Mouse (Mus musculus) hindbrain, embryonic 13.5 days (tissue): Measurements from ENCODE around the gene Erich6. TPM values are rescaled to one million over a fixed set of nuclear protein-coding genes. Genes with fewer than 3 reads are reported as not detected.

ENCODE experiments used
- ATAC-seq: fragments of 200-750 bp; cut with Nextera tagmentation; 2 replicates; pipeline ENCODE4 v1.8.0; 2017; ENCODE audit warnings: moderate TSS enrichment; ENCODE audit not compliant: low FRiP score
- H3K27ac ChIP-seq: fragments of 300-500 bp; sonication (generic); 2 replicates; pipeline ENCODE4 v1.5.1; 2015; ENCODE audit warnings: inconsistent platforms, mild to moderate bottlenecking, moderate library complexity
- H3K27me3 ChIP-seq: fragments of 300-500 bp; sonication (generic); 2 replicates; pipeline ENCODE4 v1.6.1; 2015; ENCODE audit warnings: mild to moderate bottlenecking, inconsistent platforms
- H3K36me3 ChIP-seq: fragments of 300-500 bp; sonication (generic); 2 replicates; pipeline ENCODE4 v1.6.1; 2015; ENCODE audit warnings: mild to moderate bottlenecking, inconsistent platforms
- H3K4me1 ChIP-seq: fragments of 300-500 bp; sonication (generic); replicated peaks from 2 replicates; pipeline ENCODE4 v1.6.1; 2015; ENCODE audit warnings: inconsistent platforms
- H3K4me2 ChIP-seq: fragments of 300-500 bp; sonication (generic); 2 replicates; pipeline ENCODE4 v1.6.1; 2015; ENCODE audit warnings: inconsistent platforms, mild to moderate bottlenecking, moderate library complexity
- H3K4me3 ChIP-seq: fragments of 300-500 bp; sonication (generic); 2 replicates; pipeline ENCODE4 v1.5.1; 2015; ENCODE audit warnings: mild to moderate bottlenecking, inconsistent platforms
- H3K9ac ChIP-seq: fragments of 300-500 bp; sonication (generic); 2 replicates; pipeline ENCODE4 v1.6.1; 2015; ENCODE audit warnings: mild to moderate bottlenecking, inconsistent platforms
- H3K9me3 ChIP-seq: fragments of 300-500 bp; sonication (generic); 2 replicates; pipeline ENCODE4 v1.6.1; 2016; ENCODE audit warnings: inconsistent platforms
- WGBS: fragments of 180-500 bp; shearing (Covaris S2); methylation state at CpG from one replicate; pipeline ENCODE4 v1.1.7; 2015; 5-methylcytosine and 5-hydroxymethylcytosine counted together
- polyA plus RNA-seq: library from polyadenylated mRNA; unstranded; fragments of >200 nt; fragmentation: Nextera tagmentation; extraction: Ambion mirVana; gene quantifications from 2 replicates; pipeline ENCODE4 v1.2.1, GENCODE M21; 2015

Erich6 gene
- 0.12 and 0.14 TPM in 2 replicates for polyA plus RNA-seq

GRCm38 (mm10) chr3:58636406-58637295 is at the start of gene Erich6:
Gene Erich6, minus strand, starts transcription at chr3:58637207.
- Histone ChIP-seq H3K4me3 (peak within 1 kb of the TSS; percentile 52), H3K27me3 (no peaks in the 10 kb centered on the region), H3K9ac (peak within 1 kb of the TSS; percentile 72), H3K9me3 (no peaks in the 10 kb centered on the region), H3K4me2 (peak within 1 kb of the TSS; percentile 93), H3K27ac (peak within 1 kb of the TSS; percentile 50), H3K4me1 (peaks cover 13% of the 10 kb centered on the region), H3K36me3 (no peaks in the 10 kb centered on the region)
- peak; percentile 87 for ATAC-seq
- under 1% methylated on average over 34 of the region's 34 CpGs for WGBS

GRCm38 (mm10) chr3:58686206-58686921 is 49.4 kb upstream of the Erich6 start:
- Histone ChIP-seq H3K9me3 (no peaks in the 10 kb centered on the region), H3K4me3 (no peak overlapping the region), H3K27ac (no peak overlapping the region), H3K36me3 (no peaks in the 10 kb centered on the region), H3K4me1 (peaks cover 19% of the 10 kb centered on the region), H3K9ac (no peak overlapping the region), H3K4me2 (no peak overlapping the region), H3K27me3 (no peaks in the 10 kb centered on the region)
- no peak for ATAC-seq
- 88% methylated on average over 7 of the region's 7 CpGs for WGBS

GRCm38 (mm10) chr3:58685396-58685795 is 48.4 kb upstream of the Erich6 start:
- H3K4me2 ChIP-seq = no peak overlapping the region
- H3K4me1 ChIP-seq = peaks cover 24% of the 10 kb centered on the region
- H3K9me3 ChIP-seq = no peaks in the 10 kb centered on the region
- H3K36me3 ChIP-seq = no peaks in the 10 kb centered on the region
- H3K9ac ChIP-seq = no peak overlapping the region
- ATAC-seq = no peak
- H3K4me3 ChIP-seq = no peak overlapping the region
- H3K27me3 ChIP-seq = no peaks in the 10 kb centered on the region
- H3K27ac ChIP-seq = no peak overlapping the region
- 93% methylated on average over 3 of the region's 3 CpGs for WGBS

- H3K9me3 ChIP-seq = no peaks in the 10 kb centered on the region
- WGBS = 86% methylated on average over 7 of the region's 7 CpGs
- no peak overlapping the region for H3K9ac ChIP-seq
- H3K4me2 ChIP-seq = no peak overlapping the region
- no peaks in the 10 kb centered on the region for H3K27me3 ChIP-seq
- H3K4me3 ChIP-seq = no peak overlapping the region
- no peak for ATAC-seq
- no peak overlapping the region for H3K27ac ChIP-seq
- no peaks in the 10 kb centered on the region for H3K36me3 ChIP-seq
- peaks cover 25% of the 10 kb centered on the region for H3K4me1 ChIP-seq
Measured at GRCm38 (mm10) chr3:58683346-58683745, 46.3 kb upstream of the Erich6 start.

GRCm38 (mm10) chr3:58682336-58682735 is 45.3 kb upstream of the Erich6 start:
- H3K4me3 ChIP-seq = no peak overlapping the region
- WGBS = 84% methylated on average over 4 of the region's 4 CpGs
- H3K36me3 ChIP-seq = no peaks in the 10 kb centered on the region
- H3K9me3 ChIP-seq = no peaks in the 10 kb centered on the region
- ATAC-seq = no peak
- peaks cover 30% of the 10 kb centered on the region for H3K4me1 ChIP-seq
- no peak overlapping the region for H3K4me2 ChIP-seq
- H3K9ac ChIP-seq = no peak overlapping the region
- no peak overlapping the region for H3K27ac ChIP-seq
- H3K27me3 ChIP-seq = no peaks in the 10 kb centered on the region

- Histone ChIP-seq H3K27me3 (no peaks in the 10 kb centered on the region), H3K4me3 (no peak overlapping the region), H3K9ac (no peak overlapping the region), H3K27ac (no peak overlapping the region), H3K9me3 (no peaks in the 10 kb centered on the region), H3K4me2 (no peak overlapping the region), H3K36me3 (no peaks in the 10 kb centered on the region), H3K4me1 (peaks cover 35% of the 10 kb centered on the region)
- 53% methylated on average over 2 of the region's 2 CpGs for WGBS
- no peak for ATAC-seq
Measured at GRCm38 (mm10) chr3:58681831-58682230, 44.8 kb upstream of the Erich6 start.

- Histone ChIP-seq H3K36me3 (peaks cover 1% of the 10 kb centered on the region), H3K4me1 (peaks cover 37% of the 10 kb centered on the region), H3K4me2 (no peak overlapping the region), H3K27me3 (no peaks in the 10 kb centered on the region), H3K27ac (no peak overlapping the region), H3K4me3 (no peak overlapping the region), H3K9me3 (no peaks in the 10 kb centered on the region), H3K9ac (no peak overlapping the region)
- 90% methylated on average over 7 of the region's 7 CpGs for WGBS
- ATAC-seq = no peak
Measured at GRCm38 (mm10) chr3:58680943-58681637, 44.1 kb upstream of the Erich6 start.

- H3K36me3 ChIP-seq = peaks cover 12% of the 10 kb centered on the region
- no peak overlapping the region for H3K9ac ChIP-seq
- no peaks in the 10 kb centered on the region for H3K27me3 ChIP-seq
- WGBS = 47% methylated on average over 4 of the region's 4 CpGs
- no peaks in the 10 kb centered on the region for H3K9me3 ChIP-seq
- H3K4me2 ChIP-seq = no peak overlapping the region
- H3K27ac ChIP-seq = no peak overlapping the region
- H3K4me3 ChIP-seq = no peak overlapping the region
- no peak for ATAC-seq
- H3K4me1 ChIP-seq = peaks cover 37% of the 10 kb centered on the region
Measured at GRCm38 (mm10) chr3:58679996-58680395, 43.0 kb upstream of the Erich6 start.

- Histone ChIP-seq H3K4me1 (peaks cover 37% of the 10 kb centered on the region), H3K4me3 (no peak overlapping the region), H3K9ac (no peak overlapping the region), H3K36me3 (peaks cover 21% of the 10 kb centered on the region), H3K27ac (peak overlapping the region; percentile 23; the same call in 1 of the 2 replicates), H3K9me3 (no peaks in the 10 kb centered on the region), H3K27me3 (no peaks in the 10 kb centered on the region), H3K4me2 (no peak overlapping the region)
- 47% methylated on average over 2 of the region's 2 CpGs for WGBS
- ATAC-seq = no peak
Measured at GRCm38 (mm10) chr3:58678905-58679304, 41.9 kb upstream of the Erich6 start.

- peaks cover 37% of the 10 kb centered on the region for H3K4me1 ChIP-seq
- H3K9me3 ChIP-seq = no peaks in the 10 kb centered on the region
- no peak overlapping the region for H3K27ac ChIP-seq
- no peak overlapping the region for H3K4me2 ChIP-seq
- no peak overlapping the region for H3K9ac ChIP-seq
- peaks cover 21% of the 10 kb centered on the region for H3K36me3 ChIP-seq
- no peaks in the 10 kb centered on the region for H3K27me3 ChIP-seq
- WGBS = 73% methylated on average over 8 of the region's 8 CpGs
- H3K4me3 ChIP-seq = no peak overlapping the region
- ATAC-seq = no peak
Measured at GRCm38 (mm10) chr3:58678384-58678783, 41.4 kb upstream of the Erich6 start.

GRCm38 (mm10) chr3:58677615-58678014 is 40.6 kb upstream of the Erich6 start:
- H3K4me3 ChIP-seq = no peak overlapping the region
- H3K4me1 ChIP-seq = peaks cover 34% of the 10 kb centered on the region
- H3K9me3 ChIP-seq = no peaks in the 10 kb centered on the region
- peak overlapping the region; percentile 15; the same call in 1 of the 2 replicates for H3K9ac ChIP-seq
- H3K27me3 ChIP-seq = no peaks in the 10 kb centered on the region
- no peak overlapping the region for H3K4me2 ChIP-seq
- H3K27ac ChIP-seq = 0 out of 2 replicates have a peak overlapping the region, but pooled peaks have one; percentile 23
- ATAC-seq = 0 out of 2 replicates have a peak, but pooled peaks have one; percentile 34
- WGBS = 47% methylated on average over 3 of the region's 3 CpGs
- H3K36me3 ChIP-seq = peaks cover 21% of the 10 kb centered on the region

- Histone ChIP-seq H3K27me3 (no peaks in the 10 kb centered on the region), H3K4me2 (no peak overlapping the region), H3K9ac (no peak overlapping the region), H3K9me3 (no peaks in the 10 kb centered on the region), H3K27ac (no peak overlapping the region), H3K4me3 (no peak overlapping the region), H3K36me3 (peaks cover 21% of the 10 kb centered on the region), H3K4me1 (peaks cover 12% of the 10 kb centered on the region)
- no peak for ATAC-seq
- 89% methylated on average over 5 of the region's 5 CpGs for WGBS
Measured at GRCm38 (mm10) chr3:58673295-58673694, 36.3 kb upstream of the Erich6 start.
